Mouse (Mus musculus): ENCODE results near the gene Strada. TPM values are rescaled to one million over a fixed set of nuclear protein-coding genes. Genes with fewer than 3 reads are reported as not detected.

Strada gene
- polyA plus RNA-seq, 1 experiment from 2014 or later: 33.9 TPM

DNA sequence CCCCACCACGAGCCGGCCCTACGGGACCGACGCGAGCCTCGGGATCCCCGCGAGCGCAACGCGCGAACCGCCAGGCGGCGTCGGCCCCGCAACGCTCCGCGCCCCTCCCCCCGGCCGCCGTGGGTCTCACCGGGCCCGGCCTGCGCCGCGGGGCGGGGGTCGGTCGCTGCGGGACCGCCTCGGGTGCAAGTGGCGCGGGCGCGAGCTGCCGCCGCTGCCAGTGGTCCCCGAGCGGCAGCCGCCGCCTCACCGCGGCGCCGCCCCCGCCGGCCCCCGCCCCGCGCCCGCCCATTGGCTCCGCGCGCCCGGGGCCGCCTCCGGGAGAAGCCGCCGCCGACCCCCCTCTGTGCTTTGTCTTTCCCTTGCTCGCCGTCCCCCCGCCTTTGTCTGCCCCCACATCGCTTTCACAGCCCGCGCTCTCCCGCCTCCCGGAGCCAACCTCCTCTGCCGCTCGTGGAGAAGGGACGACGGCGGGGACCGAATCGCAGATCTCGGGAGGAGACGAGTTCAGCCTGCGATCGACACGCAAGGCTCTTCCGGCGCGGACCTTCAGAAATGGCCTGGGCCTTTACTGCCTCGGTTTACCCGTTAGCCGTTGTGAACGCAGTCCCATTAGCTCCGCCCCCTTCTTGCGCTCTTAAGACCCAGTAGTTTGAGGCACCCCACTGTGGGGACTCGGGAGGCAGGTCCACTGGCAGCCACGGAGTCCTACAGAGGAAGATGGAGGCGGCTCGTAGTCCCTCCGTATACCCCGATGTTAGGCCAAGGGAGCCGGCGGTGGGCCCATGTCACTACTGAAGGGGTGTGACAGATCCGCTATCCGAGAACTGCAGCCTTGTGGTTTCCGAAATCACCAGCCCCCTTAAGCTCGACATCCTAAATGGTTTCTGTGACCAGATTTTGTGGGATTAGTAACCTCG lies 41.8 kb downstream of the Strada start:
- ATAC-seq (ENCODE audit: low FRiP score): peak; percentile 62
- Histone ChIP-seq H3K27ac (peak overlapping the region; percentile 97), H3K4me3 (peak overlapping the region; percentile 85), H3K4me2 (replicated peaks) (peak overlapping the region; percentile 94), H3K36me3 (peaks cover 43% of the 10 kb centered on the region), H3K9me3 (replicated peaks) (no peaks in the 10 kb centered on the region), H3K4me1 (peaks cover 42% of the 10 kb centered on the region), H3K9ac (peak overlapping the region; percentile 95), H3K27me3 (no peaks in the 10 kb centered on the region)
- WGBS: under 1% methylated on average over 69 of the region's 106 CpGs

DNA sequence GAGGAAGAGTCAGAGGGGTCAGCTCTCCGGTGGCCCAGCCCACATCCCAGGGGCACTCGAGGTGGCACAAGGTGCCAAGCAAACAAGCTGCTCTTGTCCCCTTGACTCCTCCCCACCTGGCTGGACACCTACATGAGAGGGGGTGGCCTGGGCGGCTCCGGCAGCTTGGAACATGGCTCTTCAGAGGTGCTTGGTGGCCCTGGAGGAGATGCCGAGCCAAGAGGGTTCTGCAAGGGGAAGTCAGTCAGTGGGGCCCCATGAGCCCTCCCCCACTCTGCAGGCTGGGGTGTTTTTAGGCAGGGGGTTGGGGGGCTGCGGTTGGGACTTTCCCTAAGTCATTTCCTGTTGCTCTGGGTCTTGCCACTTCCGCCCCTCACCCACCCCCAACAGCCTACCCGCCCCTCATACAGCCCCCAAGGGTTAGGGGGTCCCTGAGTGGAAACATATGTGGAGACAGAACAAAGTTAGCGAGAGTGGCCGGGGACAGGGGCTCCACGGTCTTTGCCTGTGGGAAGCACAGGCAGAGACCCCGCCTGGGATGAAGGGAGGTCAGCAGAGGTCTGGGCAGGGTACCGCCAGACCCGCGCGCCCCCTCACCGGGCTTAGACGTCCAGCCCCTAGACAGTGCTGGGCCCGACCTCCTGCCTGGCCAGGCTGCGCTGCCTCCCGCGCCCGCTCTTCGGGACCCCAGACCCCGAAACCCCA lies 42.6 kb downstream of the Strada start:
- peaks cover 42% of the 10 kb centered on the region for H3K4me1 ChIP-seq
- peak overlapping the region; percentile 85 for H3K4me3 ChIP-seq
- peak overlapping the region; percentile 94 for H3K4me2 ChIP-seq (replicated peaks)
- H3K9ac ChIP-seq: peak overlapping the region; percentile 95
- no peaks in the 10 kb centered on the region for H3K27me3 ChIP-seq
- peak overlapping the region; percentile 97 for H3K27ac ChIP-seq
- peaks cover 43% of the 10 kb centered on the region for H3K36me3 ChIP-seq
- under 1% methylated on average over 25 of the region's 25 CpGs for WGBS
- H3K9me3 ChIP-seq (replicated peaks): no peaks in the 10 kb centered on the region
- ATAC-seq (ENCODE audit: low FRiP score): peak; percentile 68

DNA sequence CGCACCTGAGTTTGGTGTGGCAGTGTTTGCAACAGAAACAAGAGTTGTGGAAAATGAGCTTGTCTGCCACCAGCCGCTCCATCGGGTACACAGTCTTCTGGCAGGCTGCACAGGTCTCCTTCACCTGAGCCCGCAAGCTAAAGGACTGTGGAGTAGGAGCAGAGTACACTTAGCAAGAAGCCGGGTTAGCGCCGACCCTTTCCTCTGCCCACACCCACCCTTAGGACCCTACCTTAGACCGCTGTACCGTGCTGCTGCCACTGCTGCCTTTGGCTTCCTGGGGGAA lies 43.1 kb downstream of the Strada start:
- Histone ChIP-seq H3K4me3 (peak overlapping the region; percentile 85), H3K36me3 (peaks cover 43% of the 10 kb centered on the region), H3K9me3 (replicated peaks) (no peaks in the 10 kb centered on the region), H3K9ac (peak overlapping the region; percentile 95), H3K4me2 (replicated peaks) (peak overlapping the region; percentile 94), H3K27me3 (no peaks in the 10 kb centered on the region), H3K27ac (peak overlapping the region; percentile 97), H3K4me1 (peaks cover 44% of the 10 kb centered on the region)
- peak; percentile 14 for ATAC-seq (ENCODE audit: low FRiP score)
- 43% methylated on average over 9 of the region's 9 CpGs for WGBS

DNA sequence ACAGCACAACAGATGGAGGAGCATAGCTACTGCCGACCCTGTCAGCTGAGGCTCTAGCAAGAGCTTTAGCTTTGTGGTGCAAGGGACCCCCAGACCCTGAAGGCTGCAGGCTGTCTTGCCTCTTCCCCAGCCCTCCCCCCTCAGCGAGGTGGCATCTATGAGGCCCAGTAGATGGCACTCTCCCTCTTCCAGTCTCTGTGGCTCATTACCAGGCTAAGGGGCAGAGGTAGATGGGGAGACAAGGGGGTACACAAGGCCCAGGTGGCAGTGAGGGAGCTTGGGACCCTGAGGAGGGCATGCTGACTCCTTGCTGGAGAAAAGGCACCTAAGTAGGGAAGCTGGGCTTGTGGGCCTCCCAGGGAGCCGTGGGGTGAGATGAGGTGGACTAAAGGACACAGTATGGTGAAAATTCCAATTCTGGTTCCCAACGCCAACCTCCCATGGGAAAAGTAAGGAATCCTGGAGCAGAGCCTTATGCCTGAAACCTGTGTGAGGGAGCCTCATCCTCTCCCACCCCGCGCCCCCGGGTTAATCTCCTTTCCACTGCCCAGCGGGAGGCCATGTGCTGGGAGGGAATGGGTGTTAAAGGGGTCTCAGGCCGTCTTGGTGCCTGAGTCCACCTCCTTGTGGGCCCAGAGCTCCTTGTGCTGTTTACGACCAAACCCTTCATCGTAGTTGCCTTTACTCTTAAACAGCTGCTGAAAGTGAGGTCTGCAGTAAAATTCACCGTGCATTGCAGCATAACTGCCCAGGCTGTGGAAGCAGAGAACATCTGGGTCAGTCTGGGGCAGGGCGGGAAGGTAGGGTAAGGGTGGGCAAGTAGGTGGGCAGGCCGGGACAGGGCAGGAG lies 43.7 kb downstream of the Strada start:
- Histone ChIP-seq H3K36me3 (peaks cover 40% of the 10 kb centered on the region), H3K9me3 (replicated peaks) (no peaks in the 10 kb centered on the region), H3K27me3 (no peaks in the 10 kb centered on the region), H3K4me1 (peaks cover 45% of the 10 kb centered on the region), H3K9ac (peak overlapping the region; percentile 95), H3K27ac (peak overlapping the region; percentile 97), H3K4me2 (replicated peaks) (peak overlapping the region; percentile 94), H3K4me3 (peak overlapping the region; percentile 85)
- WGBS: 63% methylated on average over 14 of the region's 14 CpGs
- ATAC-seq (ENCODE audit: low FRiP score): no peak

DNA sequence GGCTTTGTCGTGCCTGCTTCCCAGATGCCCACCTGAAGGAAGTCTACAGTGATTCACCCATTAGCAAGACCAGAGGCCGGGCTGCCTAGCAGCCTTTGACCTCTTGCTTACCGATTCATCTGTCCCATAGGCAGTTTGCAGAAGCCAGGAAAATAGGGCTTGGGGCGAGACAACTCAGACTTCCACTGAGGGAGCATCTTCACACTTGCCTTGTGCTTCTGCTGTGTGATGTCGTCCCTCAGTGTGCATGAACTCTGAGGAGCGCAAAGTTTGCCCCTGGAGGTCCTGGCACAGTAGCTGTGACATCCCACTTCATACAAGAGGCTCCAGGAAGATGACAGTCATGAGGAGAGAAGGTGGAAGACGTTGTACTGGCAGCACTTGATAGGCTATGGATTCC lies 44.8 kb downstream of the Strada start:
- no peaks in the 10 kb centered on the region for H3K9me3 ChIP-seq (replicated peaks)
- H3K4me2 ChIP-seq (replicated peaks): no peak overlapping the region
- H3K4me3 ChIP-seq: no peak overlapping the region
- no peak for ATAC-seq (ENCODE audit: low FRiP score)
- H3K27ac ChIP-seq: no peak overlapping the region
- H3K36me3 ChIP-seq: peaks cover 47% of the 10 kb centered on the region
- H3K4me1 ChIP-seq: peaks cover 45% of the 10 kb centered on the region
- WGBS: 93% methylated on average over 7 of the region's 7 CpGs
- H3K27me3 ChIP-seq: no peaks in the 10 kb centered on the region
- H3K9ac ChIP-seq: no peak overlapping the region

DNA sequence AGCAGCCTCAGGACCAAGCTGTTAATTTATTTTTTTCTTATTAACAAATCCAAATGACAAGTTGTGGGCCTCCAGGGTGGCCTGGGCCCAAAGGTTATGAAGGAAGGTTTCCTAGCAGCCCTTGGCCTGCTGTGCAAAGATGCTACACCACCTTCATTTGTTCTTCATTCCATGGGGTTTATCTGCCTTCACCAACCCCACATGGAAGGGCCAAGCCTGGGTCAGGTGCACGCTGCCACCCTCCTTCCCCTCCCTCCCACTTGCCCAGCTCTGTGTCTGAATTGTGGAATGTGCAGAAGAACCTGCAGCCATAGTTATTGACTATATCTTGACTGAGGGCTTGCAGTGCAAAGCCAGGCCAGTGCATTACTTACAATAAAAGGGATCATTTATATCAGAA lies 45.7 kb downstream of the Strada start:
- peaks cover 39% of the 10 kb centered on the region for H3K4me1 ChIP-seq
- no peaks in the 10 kb centered on the region for H3K27me3 ChIP-seq
- peak overlapping the region; percentile 13; the same call in 1 of the 2 replicates for H3K9ac ChIP-seq
- H3K27ac ChIP-seq: 0 out of 2 replicates have a peak overlapping the region, but pooled peaks have one; percentile 35
- no peak overlapping the region for H3K4me3 ChIP-seq
- H3K9me3 ChIP-seq (replicated peaks): no peaks in the 10 kb centered on the region
- peaks cover 56% of the 10 kb centered on the region for H3K36me3 ChIP-seq
- H3K4me2 ChIP-seq (replicated peaks): no peak overlapping the region
- 100% methylated on average over 1 of the region's 1 CpGs for WGBS
- ATAC-seq (ENCODE audit: low FRiP score): no peak

DNA sequence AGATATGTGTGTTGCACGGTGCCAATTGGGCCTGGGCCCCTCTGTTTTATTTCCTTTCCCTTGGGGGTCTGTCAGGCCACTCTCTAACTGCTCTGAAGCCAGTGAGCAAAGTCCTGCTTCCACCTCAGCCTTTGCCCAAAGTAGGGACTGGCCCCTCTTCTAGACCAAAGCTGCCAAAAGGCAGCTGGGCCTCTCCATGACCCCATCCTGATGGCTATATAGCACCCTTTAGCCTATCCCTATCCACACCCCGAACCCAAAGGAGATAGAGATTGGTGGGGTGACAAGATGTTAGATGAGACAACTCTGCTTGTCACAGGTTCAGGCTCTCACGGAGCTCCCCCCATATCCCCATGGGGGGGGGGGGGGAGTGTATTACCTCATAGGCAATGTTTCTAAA lies 46.2 kb downstream of the Strada start:
- H3K27ac ChIP-seq: no peak overlapping the region
- no peak overlapping the region for H3K4me2 ChIP-seq (replicated peaks)
- no peaks in the 10 kb centered on the region for H3K9me3 ChIP-seq (replicated peaks)
- H3K4me1 ChIP-seq: peaks cover 34% of the 10 kb centered on the region
- ATAC-seq (ENCODE audit: low FRiP score): no peak
- peaks cover 61% of the 10 kb centered on the region for H3K36me3 ChIP-seq
- no peaks in the 10 kb centered on the region for H3K27me3 ChIP-seq
- H3K4me3 ChIP-seq: no peak overlapping the region
- H3K9ac ChIP-seq: no peak overlapping the region
- 68% methylated on average over 3 of the region's 3 CpGs for WGBS

DNA sequence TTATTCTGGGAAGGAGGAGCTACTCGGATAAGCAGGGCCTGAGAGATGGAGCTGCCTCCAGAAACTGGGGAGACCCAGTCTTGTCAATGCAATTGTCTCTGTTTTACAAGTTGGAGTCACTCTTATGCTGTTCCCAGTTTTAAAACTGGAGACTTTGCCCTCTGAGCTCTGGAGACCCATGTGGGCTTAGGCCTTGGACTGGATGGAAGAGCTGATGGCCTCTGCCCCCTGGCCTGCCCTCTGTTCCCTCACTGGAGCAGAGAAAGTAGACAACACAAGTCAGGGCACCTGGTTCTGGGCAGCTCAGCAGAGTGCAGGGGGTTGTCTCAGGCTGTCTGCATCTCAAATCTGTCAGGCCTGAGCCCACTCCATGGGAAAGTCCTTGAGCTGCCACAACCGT lies 47.2 kb downstream of the Strada start:
- no peak for ATAC-seq (ENCODE audit: low FRiP score)
- Histone ChIP-seq H3K36me3 (peaks cover 70% of the 10 kb centered on the region), H3K4me1 (peaks cover 33% of the 10 kb centered on the region), H3K9ac (no peak overlapping the region), H3K27me3 (no peaks in the 10 kb centered on the region), H3K4me2 (replicated peaks) (no peak overlapping the region), H3K9me3 (replicated peaks) (no peaks in the 10 kb centered on the region), H3K4me3 (no peak overlapping the region), H3K27ac (no peak overlapping the region)
- WGBS: 66% methylated on average over 2 of the region's 2 CpGs

DNA sequence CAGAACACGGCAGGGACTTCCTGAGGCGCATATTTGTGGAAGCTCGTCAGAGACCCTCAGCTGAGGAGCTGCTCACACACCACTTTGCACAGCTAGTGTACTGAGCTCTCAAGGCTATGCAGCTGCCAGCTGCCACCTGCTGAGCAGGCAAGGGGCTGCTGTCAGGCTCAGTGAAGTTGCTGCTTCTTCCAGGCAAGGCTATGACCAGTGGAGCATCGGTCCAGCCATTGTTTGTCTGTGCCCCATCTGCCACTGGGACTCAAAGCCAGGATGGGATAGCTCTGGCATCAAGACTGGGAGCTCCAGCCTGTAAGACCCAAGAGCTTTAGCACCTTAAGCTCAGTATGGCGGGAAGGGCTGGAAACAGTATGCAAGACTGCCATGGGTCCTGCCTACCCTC lies 47.9 kb downstream of the Strada start:
- Histone ChIP-seq H3K9ac (no peak overlapping the region), H3K9me3 (replicated peaks) (no peaks in the 10 kb centered on the region), H3K27ac (no peak overlapping the region; the same call in 1 of the 2 replicates), H3K4me1 (peaks cover 30% of the 10 kb centered on the region), H3K36me3 (peaks cover 77% of the 10 kb centered on the region), H3K4me2 (replicated peaks) (no peak overlapping the region), H3K4me3 (no peak overlapping the region), H3K27me3 (no peaks in the 10 kb centered on the region)
- no peak for ATAC-seq (ENCODE audit: low FRiP score)
- WGBS: 74% methylated on average over 5 of the region's 5 CpGs

DNA sequence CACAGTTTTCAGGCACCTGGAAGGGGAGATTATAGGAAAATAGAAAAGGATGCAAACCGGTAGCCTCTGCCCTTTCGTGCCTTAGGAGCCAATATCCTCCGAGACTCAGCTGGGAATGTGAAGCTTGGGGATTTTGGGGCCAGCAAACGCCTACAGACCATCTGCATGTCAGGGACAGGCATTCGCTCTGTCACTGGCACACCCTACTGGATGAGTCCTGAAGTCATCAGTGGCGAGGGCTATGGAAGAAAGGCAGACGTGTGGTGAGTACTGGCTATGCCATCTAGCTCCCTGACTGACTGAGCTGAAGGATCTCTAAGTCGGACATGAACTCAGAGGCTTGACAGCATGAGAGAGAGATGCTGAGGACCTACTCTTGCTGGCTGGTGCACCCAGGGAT lies 49.8 kb downstream of the Strada start:
- 80% methylated on average over 8 of the region's 8 CpGs for WGBS
- no peak for ATAC-seq (ENCODE audit: low FRiP score)
- no peak overlapping the region for H3K4me2 ChIP-seq (replicated peaks)
- H3K4me3 ChIP-seq: no peak overlapping the region
- H3K9me3 ChIP-seq (replicated peaks): no peaks in the 10 kb centered on the region
- no peaks in the 10 kb centered on the region for H3K27me3 ChIP-seq
- no peak overlapping the region for H3K9ac ChIP-seq
- H3K36me3 ChIP-seq: peaks cover 77% of the 10 kb centered on the region
- no peak overlapping the region for H3K27ac ChIP-seq
- H3K4me1 ChIP-seq: peaks cover 14% of the 10 kb centered on the region

DNA sequence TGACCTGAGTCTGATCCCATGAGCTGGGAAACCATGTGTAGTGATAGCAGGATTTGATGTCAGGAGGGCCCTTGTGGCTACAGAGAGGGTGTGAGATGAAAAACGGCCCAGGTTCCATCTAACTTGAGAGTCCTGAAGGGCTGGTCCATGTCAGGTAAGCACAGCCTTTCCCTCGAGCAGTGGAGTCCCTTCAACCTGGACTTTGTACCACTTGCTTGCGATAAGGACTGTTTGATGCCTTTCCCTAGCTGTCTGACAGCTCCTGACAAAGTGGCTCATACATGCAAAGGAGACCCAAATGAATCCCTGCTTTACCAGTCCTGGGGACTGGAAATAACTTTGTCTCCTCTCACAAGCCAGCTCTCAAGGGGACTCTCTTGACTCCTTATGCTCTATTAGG lies 50.7 kb downstream of the Strada start:
- no peak for ATAC-seq (ENCODE audit: low FRiP score)
- 94% methylated on average over 3 of the region's 3 CpGs for WGBS
- Histone ChIP-seq H3K4me2 (replicated peaks) (no peak overlapping the region), H3K36me3 (peaks cover 67% of the 10 kb centered on the region), H3K9me3 (replicated peaks) (no peaks in the 10 kb centered on the region), H3K27me3 (no peaks in the 10 kb centered on the region), H3K9ac (no peak overlapping the region), H3K4me3 (no peak overlapping the region), H3K4me1 (peaks cover 5% of the 10 kb centered on the region), H3K27ac (no peak overlapping the region)

All from hindbrain, embryonic 12.5 days (tissue).